Mouse (Mus musculus) heart, postnatal 14 days (tissue): ENCODE results near the gene Fastkd5. TPM values are rescaled to one million over a fixed set of nuclear protein-coding genes. Genes with fewer than 3 reads are reported as not detected.
"Not testable (repeated sequence)": the region's sequence is repeated elsewhere in the genome, so short reads cannot be mapped to it uniquely, and the experiment has no call there.

Experiments used
- DNase-seq, 2 experiments: peaks; one replicate each; pipeline ENCODE4 v3.0.0; 2021 to 2022
- intact Hi-C: fragments of 180-260 bp; cut with DNase I; formaldehyde crosslinking; loops from one replicate; pipeline ENCODE4 v1.15.1; 2025
- total RNA-seq, 2 experiments: library from RNA; stranded (reverse); gene quantifications; 2 replicates each; pipeline ENCODE4 v1.2.3; 2021

Fastkd5 gene
- total RNA-seq, 2 experiments from 2014 or later = 7.3 to 9.3 TPM

GRCm38 (mm10) chr2:130579791-130580190 lies 50.0 kb downstream of the Fastkd5 start:
- DNase-seq = no peak
- intact Hi-C loops = no loop called here

- intact Hi-C loops = no loop called here
- DNase-seq = peak; percentile 51 to 68
Observed at GRCm38 (mm10) chr2:130578148-130578547, 51.7 kb downstream of the Fastkd5 start.

GRCm38 (mm10) chr2:130577632-130578031 lies 52.2 kb downstream of the Fastkd5 start:
- DNase-seq = peak; percentile 33 to 41
- intact Hi-C loops = no loop called here

- intact Hi-C loops = no loop called here
- DNase-seq = no peak
Observed at GRCm38 (mm10) chr2:130577021-130577420, 52.8 kb downstream of the Fastkd5 start.

DNA sequence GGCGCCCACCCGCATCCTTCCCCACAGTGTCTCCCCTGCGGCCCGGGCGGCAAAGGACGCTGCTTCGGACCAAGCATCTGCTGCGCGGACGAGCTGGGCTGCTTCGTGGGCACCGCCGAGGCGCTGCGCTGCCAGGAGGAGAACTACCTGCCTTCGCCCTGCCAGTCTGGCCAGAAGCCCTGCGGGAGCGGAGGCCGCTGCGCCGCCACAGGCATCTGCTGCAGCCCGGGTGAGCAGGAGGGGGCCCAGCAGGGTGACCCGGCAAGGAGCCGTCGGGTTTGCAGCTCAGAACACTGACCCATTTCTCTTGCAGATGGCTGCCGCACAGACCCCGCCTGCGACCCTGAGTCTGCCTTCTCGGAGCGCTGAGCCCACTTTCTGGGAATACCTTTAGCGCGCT lies 53.3 kb downstream of the Fastkd5 start:
- intact Hi-C loops = not testable (repeated sequence)

DNA sequence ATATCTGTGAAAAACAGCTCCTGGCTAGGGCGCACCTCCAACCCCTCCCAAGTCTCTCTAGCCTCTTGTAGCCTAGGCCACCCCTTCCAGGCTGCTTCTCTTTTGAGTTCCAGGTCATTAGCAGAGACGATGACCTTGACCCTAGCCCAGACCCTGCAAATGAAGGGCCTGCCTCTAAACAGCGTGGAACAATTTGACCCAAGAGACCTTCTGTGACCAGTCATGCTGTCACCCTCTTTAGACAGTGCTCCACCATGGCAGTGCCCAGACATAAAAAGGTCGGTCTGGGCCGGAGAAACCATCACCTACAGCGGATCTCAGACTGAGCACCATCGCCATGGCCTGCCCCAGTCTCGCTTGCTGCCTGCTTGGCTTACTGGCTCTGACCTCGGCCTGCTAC lies 54.0 kb downstream of the Fastkd5 start, which contains the start of gene Oxt:
Gene Oxt, plus strand, starts transcription at position 301 of the 400 bp plus-strand sequence.
- no peak for DNase-seq
- intact Hi-C loops = no loop called here

More for the DNA sequence above, 53.3 kb downstream of the Fastkd5 start:
- DNase-seq = peak in 1 of 2 experiments; percentile 31

DNA sequence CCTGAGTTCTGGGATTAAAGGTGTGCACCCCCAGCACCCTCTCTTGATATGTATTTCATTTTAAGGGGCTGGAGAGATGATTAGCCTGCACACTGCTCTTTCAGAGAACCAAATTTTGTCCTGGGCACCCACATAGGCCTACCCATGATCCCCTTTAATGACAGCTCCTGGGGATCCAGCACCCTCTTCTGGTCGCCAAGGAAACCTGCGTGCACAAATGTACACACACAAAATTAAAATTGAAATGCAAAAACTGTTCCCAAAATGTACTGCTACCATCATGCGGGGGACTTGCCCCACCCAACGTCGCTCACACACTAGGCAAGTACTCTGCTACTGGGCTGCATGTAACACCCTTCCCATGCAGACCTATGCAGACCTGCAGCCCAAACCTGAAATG lies 54.9 kb downstream of the Fastkd5 start:
- intact Hi-C loops = no loop called here
- no peak for DNase-seq

DNA sequence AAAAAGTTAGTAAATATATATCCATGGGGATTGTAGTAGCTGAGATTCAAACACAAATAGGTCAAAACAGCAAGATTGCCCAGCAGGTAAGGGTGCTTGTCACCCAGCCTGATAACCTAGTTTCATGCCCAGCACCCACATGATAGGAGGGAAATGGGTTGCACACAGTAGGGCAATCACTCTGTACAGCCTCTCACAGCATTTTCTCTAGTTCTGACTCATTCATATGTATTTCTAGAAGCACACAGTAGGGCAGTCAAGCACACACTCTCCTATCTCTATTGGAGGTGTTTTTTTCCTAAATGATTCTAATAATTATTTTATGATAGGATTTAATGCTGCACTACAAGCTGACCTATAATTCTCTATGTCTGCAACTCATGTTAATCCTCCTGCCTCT lies 59.9 kb downstream of the Fastkd5 start:
- intact Hi-C loops = no loop called here
- DNase-seq = no peak

DNA sequence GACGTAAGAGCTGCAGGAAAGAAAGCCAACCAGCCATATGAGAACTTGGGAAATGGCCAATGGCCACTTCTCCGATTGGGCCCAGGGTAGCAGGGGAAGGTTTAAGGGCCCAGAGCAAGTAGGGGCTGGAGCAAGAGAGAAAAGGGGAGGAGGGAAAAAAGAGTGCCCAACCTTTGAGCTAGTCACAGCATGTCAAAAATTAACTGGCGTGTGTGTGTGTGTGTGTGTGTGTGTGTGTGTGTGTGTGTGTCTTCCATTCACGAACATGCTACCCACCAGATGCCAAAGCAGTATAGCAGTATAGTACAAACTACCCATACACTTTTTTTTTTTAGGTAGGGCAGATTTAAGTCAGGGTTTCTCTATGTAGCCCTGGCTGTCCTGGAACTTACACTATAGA lies 60.9 kb downstream of the Fastkd5 start:
- intact Hi-C loops = no loop called here
- no peak for DNase-seq

GRCm38 (mm10) chr2:130564983-130565382 lies 64.8 kb downstream of the Fastkd5 start:
- intact Hi-C loops = loop anchor here (2.0 kb wide), 1 partner anchor 32 kb away; no protein-coding TSS in a partner anchor
- DNase-seq = no peak

- intact Hi-C loops = loop anchor here (2.0 kb wide), 1 partner anchor 33 kb away; no protein-coding TSS in a partner anchor
- DNase-seq = no peak
Observed at GRCm38 (mm10) chr2:130564063-130564462, 65.8 kb downstream of the Fastkd5 start.

Other genes starting within 250 kb of the Fastkd5 start
- gene Cpxm1, start 232.5 kb downstream of the Fastkd5 start, total RNA-seq = 10 to 100 TPM in 1 of 2 experiments, 1 to 10 TPM in 1; 9.5 to 10.4 TPM
- not detected for gene Gm28372, start 224.8 kb downstream of the Fastkd5 start, total RNA-seq
- gene 1700020A23Rik, start 224.8 kb downstream of the Fastkd5 start, total RNA-seq = not detected
- gene Tmem239, start 223.5 kb downstream of the Fastkd5 start, total RNA-seq = not detected
- 10 to 100 TPM; 25.1 to 29.4 TPM for gene Vps16, start 205.7 kb downstream of the Fastkd5 start, total RNA-seq
- gene Pced1a, start 205.3 kb downstream of the Fastkd5 start, total RNA-seq = 1 to 10 TPM; 4.7 to 5.5 TPM
- gene Ptpra, start 179.7 kb downstream of the Fastkd5 start, total RNA-seq = 10 to 100 TPM; 61.8 to 63.8 TPM
- gene Mrps26, start 66.3 kb downstream of the Fastkd5 start, total RNA-seq = 10 to 100 TPM; 64.9 to 76.1 TPM
- gene Oxt, start 53.9 kb downstream of the Fastkd5 start, total RNA-seq = not detected
- gene Avp, start 47.5 kb downstream of the Fastkd5 start, total RNA-seq = 1 to 10 TPM in 1 of 2 experiments, under 1 TPM in 1; 0.88 to 1.2 TPM
- gene Ubox5, start within 50 bp of the Fastkd5 start, total RNA-seq = 1 to 10 TPM; 4.2 to 4.5 TPM
- gene Lzts3, start 12.8 kb upstream of the Fastkd5 start, total RNA-seq = 1 to 10 TPM; 3.3 to 4.6 TPM
- 10 to 100 TPM; 53.3 to 62.4 TPM for gene Ddrgk1, start 34.6 kb upstream of the Fastkd5 start, total RNA-seq
- 10 to 100 TPM; 19.8 to 20.2 TPM for gene Itpa, start 37.6 kb upstream of the Fastkd5 start, total RNA-seq
- under 1 TPM; 0.19 to 0.32 TPM for gene Slc4a11, start 67.5 kb upstream of the Fastkd5 start, total RNA-seq